Mouse (Mus musculus) heart, embryonic 13.5 days (tissue): ENCODE results near the gene Fam168b. TPM values are rescaled to one million over a fixed set of nuclear protein-coding genes. Genes with fewer than 3 reads are reported as not detected.

Experiments
- ATAC-seq: fragments of 200-750 bp; cut with Nextera tagmentation; 2 replicates; pipeline ENCODE4 v1.8.0; 2017; ENCODE audit warnings: moderate TSS enrichment; ENCODE audit not compliant: insufficient number of reproducible peaks, low FRiP score, low TSS enrichment; ENCODE audit errors: extremely low read depth
- H3K27ac ChIP-seq: fragments of 300-500 bp; sonication (generic); replicated peaks from 2 replicates; pipeline ENCODE4 v1.5.1; 2015; ENCODE audit warnings: moderate library complexity, mild to moderate bottlenecking, inconsistent platforms
- H3K27me3 ChIP-seq: fragments of 300-500 bp; sonication (generic); replicated peaks from 2 replicates; pipeline ENCODE4 v1.6.1; 2015; ENCODE audit warnings: mild to moderate bottlenecking, inconsistent platforms
- H3K36me3 ChIP-seq: fragments of 300-500 bp; sonication (generic); 2 replicates; pipeline ENCODE4 v1.6.1; 2015; ENCODE audit warnings: mild to moderate bottlenecking, inconsistent platforms
- H3K4me1 ChIP-seq: fragments of 300-500 bp; sonication (generic); 2 replicates; pipeline ENCODE4 v1.6.1; 2015; ENCODE audit warnings: inconsistent platforms
- H3K4me2 ChIP-seq: fragments of 300-500 bp; sonication (generic); 2 replicates; pipeline ENCODE4 v1.6.1; 2015; ENCODE audit warnings: inconsistent platforms, mild to moderate bottlenecking, moderate library complexity
- H3K4me3 ChIP-seq: fragments of 300-500 bp; sonication (generic); 2 replicates; pipeline ENCODE4 v1.5.1; 2015; ENCODE audit warnings: moderate library complexity, mild to moderate bottlenecking, inconsistent platforms
- H3K9ac ChIP-seq: fragments of 300-500 bp; sonication (generic); 2 replicates; pipeline ENCODE4 v1.6.1; 2015; ENCODE audit warnings: inconsistent platforms, mild to moderate bottlenecking, moderate library complexity
- H3K9me3 ChIP-seq: fragments of 300-500 bp; sonication (generic); 2 replicates; pipeline ENCODE4 v1.6.1; 2016; ENCODE audit warnings: inconsistent platforms
- WGBS: fragments of 180-500 bp; shearing (Covaris S2); methylation state at CpG from one replicate; pipeline ENCODE4 v1.1.7; 2015; ENCODE audit warnings: mixed read lengths; 5-methylcytosine and 5-hydroxymethylcytosine counted together
- polyA plus RNA-seq: library from polyadenylated mRNA; unstranded; fragments of >200 nt; fragmentation: Nextera tagmentation; extraction: Ambion mirVana; gene quantifications from 2 replicates; pipeline ENCODE4 v1.2.1, GENCODE M21; 2015

Gene Fam168b
- polyA plus RNA-seq, 1 experiment from 2014 or later: 44.2 TPM

GRCm38 (mm10) chr1:34865866-34866265 lies 23.0 kb upstream of the Fam168b start:
- Histone ChIP-seq H3K4me2 (no peak overlapping the region), H3K9me3 (no peaks in the 10 kb centered on the region), H3K27ac (no peak overlapping the region), H3K9ac (no peak overlapping the region), H3K27me3 (no peaks in the 10 kb centered on the region), H3K4me3 (no peak overlapping the region), H3K36me3 (peaks cover 70% of the 10 kb centered on the region), H3K4me1 (peaks cover 16% of the 10 kb centered on the region)
- 84% methylated on average over 9 of the region's 9 CpGs for WGBS
- ATAC-seq: no peak

- no peaks in the 10 kb centered on the region for H3K9me3 ChIP-seq
- H3K36me3 ChIP-seq: peaks cover 56% of the 10 kb centered on the region
- H3K4me3 ChIP-seq: no peak overlapping the region
- no peak for ATAC-seq
- H3K4me2 ChIP-seq: no peak overlapping the region
- peak overlapping the region; percentile 43 for H3K27ac ChIP-seq
- H3K9ac ChIP-seq: peak overlapping the region; percentile 21; the same call in 1 of the 2 replicates
- WGBS: 18% methylated on average over 7 of the region's 7 CpGs
- no peaks in the 10 kb centered on the region for H3K27me3 ChIP-seq
- H3K4me1 ChIP-seq: peaks cover 16% of the 10 kb centered on the region
Observed at GRCm38 (mm10) chr1:34864243-34864642, 21.4 kb upstream of the Fam168b start.

GRCm38 (mm10) chr1:34863323-34863722 lies 20.5 kb upstream of the Fam168b start:
- no peaks in the 10 kb centered on the region for H3K9me3 ChIP-seq
- 80% methylated on average over 7 of the region's 7 CpGs for WGBS
- peak overlapping the region; percentile 43; the same call in 1 of the 2 replicates for H3K27ac ChIP-seq
- H3K36me3 ChIP-seq: peaks cover 47% of the 10 kb centered on the region
- H3K4me3 ChIP-seq: no peak overlapping the region
- no peaks in the 10 kb centered on the region for H3K27me3 ChIP-seq
- ATAC-seq: no peak
- H3K9ac ChIP-seq: no peak overlapping the region
- H3K4me1 ChIP-seq: peaks cover 16% of the 10 kb centered on the region
- no peak overlapping the region for H3K4me2 ChIP-seq

GRCm38 (mm10) chr1:34862877-34863276 lies 20.0 kb upstream of the Fam168b start:
- Histone ChIP-seq H3K9ac (no peak overlapping the region), H3K4me1 (peaks cover 16% of the 10 kb centered on the region), H3K36me3 (peaks cover 42% of the 10 kb centered on the region), H3K9me3 (no peaks in the 10 kb centered on the region), H3K4me2 (no peak overlapping the region), H3K27me3 (no peaks in the 10 kb centered on the region), H3K4me3 (no peak overlapping the region), H3K27ac (no peak overlapping the region)
- ATAC-seq: no peak
- WGBS: 90% methylated on average over 13 of the region's 13 CpGs

GRCm38 (mm10) chr1:34860205-34860604 lies 17.3 kb upstream of the Fam168b start:
- Histone ChIP-seq H3K36me3 (peaks cover 26% of the 10 kb centered on the region), H3K4me2 (no peak overlapping the region), H3K9me3 (no peaks in the 10 kb centered on the region), H3K27ac (no peak overlapping the region), H3K9ac (no peak overlapping the region), H3K4me3 (no peak overlapping the region), H3K4me1 (peaks cover 16% of the 10 kb centered on the region), H3K27me3 (no peaks in the 10 kb centered on the region)
- 79% methylated on average over 7 of the region's 7 CpGs for WGBS
- no peak for ATAC-seq

GRCm38 (mm10) chr1:34859761-34860160 lies 16.9 kb upstream of the Fam168b start:
- H3K27me3 ChIP-seq: no peaks in the 10 kb centered on the region
- H3K4me2 ChIP-seq: no peak overlapping the region
- H3K9ac ChIP-seq: no peak overlapping the region
- no peak overlapping the region for H3K4me3 ChIP-seq
- H3K4me1 ChIP-seq: peaks cover 15% of the 10 kb centered on the region
- peaks cover 22% of the 10 kb centered on the region for H3K36me3 ChIP-seq
- no peaks in the 10 kb centered on the region for H3K9me3 ChIP-seq
- H3K27ac ChIP-seq: no peak overlapping the region
- WGBS: 80% methylated on average over 3 of the region's 3 CpGs
- no peak for ATAC-seq

GRCm38 (mm10) chr1:34858671-34859070 lies 15.8 kb upstream of the Fam168b start:
- H3K4me2 ChIP-seq: no peak overlapping the region
- peaks cover 4% of the 10 kb centered on the region for H3K4me1 ChIP-seq
- H3K4me3 ChIP-seq: no peak overlapping the region
- no peak for ATAC-seq
- 62% methylated on average over 5 of the region's 5 CpGs for WGBS
- no peak overlapping the region for H3K27ac ChIP-seq
- H3K27me3 ChIP-seq: no peaks in the 10 kb centered on the region
- H3K9ac ChIP-seq: no peak overlapping the region
- peaks cover 21% of the 10 kb centered on the region for H3K36me3 ChIP-seq
- no peaks in the 10 kb centered on the region for H3K9me3 ChIP-seq

- H3K27ac ChIP-seq: no peak overlapping the region
- H3K4me3 ChIP-seq: no peak overlapping the region
- no peak overlapping the region for H3K4me2 ChIP-seq
- no peak for ATAC-seq
- peaks cover 27% of the 10 kb centered on the region for H3K4me1 ChIP-seq
- H3K9me3 ChIP-seq: no peaks in the 10 kb centered on the region
- H3K27me3 ChIP-seq: no peaks in the 10 kb centered on the region
- H3K36me3 ChIP-seq: no peaks in the 10 kb centered on the region
- H3K9ac ChIP-seq: no peak overlapping the region
- 75% methylated on average over 12 of the region's 12 CpGs for WGBS
Observed at GRCm38 (mm10) chr1:34855056-34855739, 12.3 kb upstream of the Fam168b start.

GRCm38 (mm10) chr1:34853786-34854185 lies 10.9 kb upstream of the Fam168b start:
- H3K4me1 ChIP-seq: peaks cover 32% of the 10 kb centered on the region
- no peaks in the 10 kb centered on the region for H3K9me3 ChIP-seq
- 78% methylated on average over 2 of the region's 2 CpGs for WGBS
- no peak for ATAC-seq
- no peaks in the 10 kb centered on the region for H3K36me3 ChIP-seq
- H3K4me3 ChIP-seq: no peak overlapping the region
- no peak overlapping the region for H3K9ac ChIP-seq
- H3K4me2 ChIP-seq: no peak overlapping the region
- H3K27me3 ChIP-seq: no peaks in the 10 kb centered on the region
- H3K27ac ChIP-seq: no peak overlapping the region

- Histone ChIP-seq H3K9ac (peak overlapping the region; percentile 52), H3K27me3 (no peaks in the 10 kb centered on the region), H3K27ac (peak overlapping the region; percentile 82), H3K4me3 (no peak overlapping the region), H3K9me3 (no peaks in the 10 kb centered on the region), H3K4me2 (0 out of 2 replicates have a peak overlapping the region, but pooled peaks have one; percentile 7), H3K36me3 (no peaks in the 10 kb centered on the region), H3K4me1 (peaks cover 32% of the 10 kb centered on the region)
- 69% methylated on average over 11 of the region's 11 CpGs for WGBS
- no peak for ATAC-seq
Observed at GRCm38 (mm10) chr1:34852116-34852878, 9.4 kb upstream of the Fam168b start.

- Histone ChIP-seq H3K9me3 (no peaks in the 10 kb centered on the region), H3K4me1 (peaks cover 32% of the 10 kb centered on the region), H3K9ac (0 out of 2 replicates have a peak overlapping the region, but pooled peaks have one; percentile 3), H3K27me3 (no peaks in the 10 kb centered on the region), H3K4me2 (peak overlapping the region; percentile 80), H3K27ac (0 out of 2 replicates have a peak overlapping the region, but pooled peaks have one; percentile 82), H3K36me3 (no peaks in the 10 kb centered on the region), H3K4me3 (no peak overlapping the region)
- ATAC-seq: no peak
- WGBS: 62% methylated on average over 6 of the region's 6 CpGs
Observed at GRCm38 (mm10) chr1:34851562-34851961, 8.7 kb upstream of the Fam168b start.
